Mouse (Mus musculus) testis, adult 2 months (tissue): Measurements from ENCODE around the gene Filip1. TPM values are rescaled to one million over a fixed set of nuclear protein-coding genes. Genes with fewer than 3 reads are reported as not detected.

Experiments
- H3K27ac ChIP-seq: fragments of 200-500 bp; 2 replicates; pipeline ENCODE4 v1.5.1; 2012; ENCODE audit warnings: low read depth, low read length; ENCODE audit not compliant: control insufficient read depth, insufficient read depth
- H3K27me3 ChIP-seq: fragments of 200-500 bp; 2 replicates; pipeline ENCODE4 v1.6.1; 2012; ENCODE audit warnings: mild to moderate bottlenecking, low read length, moderate library complexity; ENCODE audit not compliant: control insufficient read depth, insufficient read depth
- H3K36me3 ChIP-seq: fragments of 200-500 bp; 2 replicates; pipeline ENCODE4 v1.6.1; 2012; ENCODE audit warnings: mild to moderate bottlenecking, low read length; ENCODE audit not compliant: control insufficient read depth, insufficient read depth
- H3K4me1 ChIP-seq: fragments of 200-500 bp; 2 replicates; pipeline ENCODE4 v1.6.1; 2012; ENCODE audit warnings: low read length; ENCODE audit not compliant: control insufficient read depth, insufficient read depth
- H3K4me3 ChIP-seq: fragments of 200-500 bp; 2 replicates; pipeline ENCODE4 v1.5.1; 2012; ENCODE audit warnings: low read depth, mild to moderate bottlenecking, low read length, moderate library complexity, mixed read lengths; ENCODE audit not compliant: control insufficient read depth
- CTCF ChIP-seq: fragments of 200-500 bp; IDR thresholded peaks from 2 replicates; pipeline ENCODE4 v1.5.1; 2012; ENCODE audit warnings: low read depth, mild to moderate bottlenecking, inconsistent platforms, low read length, moderate library complexity; ENCODE audit not compliant: control insufficient read depth, insufficient read depth, insufficient replicate concordance
- POLR2A ChIP-seq: fragments of 200-500 bp; IDR thresholded peaks from 2 replicates; pipeline ENCODE4 v1.6.1; 2012; ENCODE audit warnings: low read depth, mild to moderate bottlenecking, inconsistent platforms, low read length, moderate library complexity; ENCODE audit not compliant: control insufficient read depth
- polyA plus RNA-seq: library from polyadenylated mRNA; depleted of rRNA; stranded (reverse); fragments of >200 nt; gene quantifications from 2 replicates; pipeline ENCODE4 v1.2.3, GENCODE M21; 2012

The Filip1 gene
- polyA plus RNA-seq, 1 experiment = 6.8 TPM

- H3K36me3 ChIP-seq = no peaks in the 10 kb centered on the region
- H3K27me3 ChIP-seq = no peaks in the 10 kb centered on the region
- TF ChIP-seq POLR2A (no peak), CTCF (no peak)
- no peaks in the 10 kb centered on the region for H3K4me1 ChIP-seq
- no peak overlapping the region for H3K4me3 ChIP-seq
- H3K27ac ChIP-seq = no peak overlapping the region
These were observed 29.4 kb downstream of the Filip1 start for GRCm38 (mm10) chr9:79983244-79983643.

GRCm38 (mm10) chr9:79979274-79979673 is 33.4 kb downstream of the Filip1 start:
- Histone ChIP-seq H3K27me3 (no peaks in the 10 kb centered on the region; the same call in 1 of the 2 replicates), H3K36me3 (no peaks in the 10 kb centered on the region), H3K4me3 (no peak overlapping the region), H3K4me1 (peaks cover 6% of the 10 kb centered on the region), H3K27ac (no peak overlapping the region)
- TF ChIP-seq POLR2A (no peak), CTCF (no peak)

DNA sequence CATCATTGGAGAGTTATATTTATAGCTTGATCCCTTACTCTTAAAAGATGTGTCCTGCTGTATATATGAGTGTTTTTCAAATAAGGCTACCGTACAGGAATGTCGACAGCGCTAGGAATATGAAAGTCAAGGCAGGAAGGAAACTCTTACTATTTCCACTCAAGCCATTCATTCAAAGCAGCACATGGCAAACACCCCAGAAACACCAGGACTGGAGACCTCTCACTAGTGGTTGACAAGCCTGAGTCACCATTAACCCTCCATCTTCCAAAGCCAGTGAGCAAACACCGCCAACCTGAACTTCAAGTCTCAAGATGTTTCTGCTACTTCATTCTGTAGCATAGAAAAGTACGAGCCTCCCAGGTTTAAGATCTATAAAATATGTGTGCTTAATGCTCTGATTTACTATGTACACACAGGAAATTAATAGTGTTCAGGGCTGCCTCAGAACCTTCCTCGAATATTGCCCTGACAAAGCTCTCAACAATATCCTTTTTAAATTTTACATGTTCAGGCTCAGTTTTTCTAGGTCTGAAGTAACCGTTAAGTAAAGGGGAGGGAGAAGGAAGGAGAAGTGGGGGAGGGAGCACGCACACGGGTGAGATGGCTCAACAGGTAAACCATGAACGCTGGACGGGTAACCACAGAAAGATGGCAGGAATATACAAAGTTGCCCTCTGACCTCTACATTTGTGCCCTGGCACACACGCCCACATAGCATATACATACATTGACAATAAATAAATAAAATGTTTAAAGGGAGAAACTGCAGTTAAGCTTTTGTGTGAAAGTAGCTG is 34.2 kb downstream of the Filip1 start:
- H3K36me3 ChIP-seq = no peaks in the 10 kb centered on the region
- no peaks in the 10 kb centered on the region; the same call in 1 of the 2 replicates for H3K27me3 ChIP-seq
- H3K27ac ChIP-seq = no peak overlapping the region
- H3K4me1 ChIP-seq = peaks cover 6% of the 10 kb centered on the region
- no peak overlapping the region for H3K4me3 ChIP-seq
- TF ChIP-seq POLR2A (no peak), CTCF (no peak)

DNA sequence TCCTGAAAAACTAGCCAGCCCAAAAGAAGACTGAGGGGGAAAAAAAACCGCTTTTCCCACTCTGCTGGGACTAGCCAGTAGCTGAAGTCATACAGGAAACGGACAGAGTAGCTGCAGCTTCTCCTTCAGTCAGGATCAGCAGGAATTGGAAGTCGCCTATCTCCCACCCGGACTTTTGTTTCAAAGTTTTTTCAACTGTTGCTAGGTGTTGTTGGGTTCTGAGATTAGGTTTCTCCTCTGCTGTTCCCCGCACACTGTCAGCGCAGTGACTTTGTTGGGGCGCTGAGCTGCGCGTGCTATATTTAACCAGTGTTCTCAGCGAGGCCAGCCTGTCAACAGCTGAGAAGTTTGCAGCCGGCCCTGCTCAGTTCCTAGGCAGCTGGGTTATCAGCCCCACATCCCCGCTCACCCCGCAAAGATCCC is 35.1 kb downstream of the Filip1 start:
- H3K4me1 ChIP-seq = peaks cover 6% of the 10 kb centered on the region
- H3K4me3 ChIP-seq = peak overlapping the region; percentile 60
- TF ChIP-seq CTCF = no peak
- no peak for TF ChIP-seq POLR2A
- H3K27me3 ChIP-seq = no peaks in the 10 kb centered on the region; the same call in 1 of the 2 replicates
- H3K27ac ChIP-seq = peak overlapping the region; percentile 29; the same call in 1 of the 2 replicates
- no peaks in the 10 kb centered on the region for H3K36me3 ChIP-seq

- TF ChIP-seq CTCF = no peak
- TF ChIP-seq POLR2A = no peak
- Histone ChIP-seq H3K27me3 (no peaks in the 10 kb centered on the region; the same call in 1 of the 2 replicates), H3K4me1 (peaks cover 6% of the 10 kb centered on the region), H3K4me3 (no peak overlapping the region), H3K27ac (no peak overlapping the region), H3K36me3 (no peaks in the 10 kb centered on the region)
These were observed 35.9 kb downstream of the Filip1 start for GRCm38 (mm10) chr9:79976789-79977188.

DNA sequence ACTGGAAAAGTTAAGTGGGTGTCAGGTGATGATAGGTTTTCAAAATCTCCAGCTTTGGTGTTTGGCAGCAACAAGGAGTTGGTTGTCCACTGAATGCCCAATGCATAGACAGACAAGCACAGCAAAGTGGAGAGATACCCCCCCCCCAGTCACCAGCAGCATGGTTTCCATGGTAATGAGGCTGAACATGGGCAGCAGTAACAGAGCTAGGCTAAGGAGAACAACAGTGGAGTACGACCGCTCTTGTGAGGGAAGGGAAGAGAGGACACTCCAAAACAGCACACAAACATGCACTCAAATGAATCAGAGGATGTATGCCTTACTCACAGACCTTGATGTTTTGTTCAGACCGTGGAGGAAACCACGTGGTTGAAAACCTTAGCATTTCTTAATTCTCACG is 37.5 kb downstream of the Filip1 start:
- H3K27ac ChIP-seq = no peak overlapping the region
- TF ChIP-seq POLR2A = no peak
- TF ChIP-seq CTCF = no peak
- no peaks in the 10 kb centered on the region for H3K36me3 ChIP-seq
- no peak overlapping the region for H3K4me3 ChIP-seq
- peaks cover 6% of the 10 kb centered on the region for H3K4me1 ChIP-seq
- no peaks in the 10 kb centered on the region; the same call in 1 of the 2 replicates for H3K27me3 ChIP-seq

DNA sequence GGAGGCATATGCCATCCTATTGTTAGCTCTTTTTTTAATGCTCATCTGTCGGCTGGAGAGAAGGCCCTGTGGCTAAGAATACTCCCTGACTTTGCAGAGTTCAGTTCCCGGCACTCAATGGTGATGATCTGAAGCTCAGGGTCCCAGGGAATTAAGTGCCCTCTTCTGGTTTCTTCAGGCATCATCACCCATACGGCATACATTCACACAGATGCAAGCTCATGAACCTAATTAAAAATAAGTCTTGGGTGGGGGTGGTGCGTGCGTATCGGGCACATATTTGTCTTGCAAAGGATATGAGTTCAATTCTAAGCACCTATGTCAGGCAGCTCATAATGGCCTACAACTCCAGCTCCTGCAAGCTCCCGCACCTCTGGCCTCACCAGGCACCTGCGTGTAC is 39.1 kb downstream of the Filip1 start:
- Histone ChIP-seq H3K4me1 (peaks cover 6% of the 10 kb centered on the region), H3K4me3 (no peak overlapping the region), H3K27ac (no peak overlapping the region), H3K36me3 (no peaks in the 10 kb centered on the region), H3K27me3 (no peaks in the 10 kb centered on the region; the same call in 1 of the 2 replicates)
- TF ChIP-seq POLR2A (no peak), CTCF (no peak)

DNA sequence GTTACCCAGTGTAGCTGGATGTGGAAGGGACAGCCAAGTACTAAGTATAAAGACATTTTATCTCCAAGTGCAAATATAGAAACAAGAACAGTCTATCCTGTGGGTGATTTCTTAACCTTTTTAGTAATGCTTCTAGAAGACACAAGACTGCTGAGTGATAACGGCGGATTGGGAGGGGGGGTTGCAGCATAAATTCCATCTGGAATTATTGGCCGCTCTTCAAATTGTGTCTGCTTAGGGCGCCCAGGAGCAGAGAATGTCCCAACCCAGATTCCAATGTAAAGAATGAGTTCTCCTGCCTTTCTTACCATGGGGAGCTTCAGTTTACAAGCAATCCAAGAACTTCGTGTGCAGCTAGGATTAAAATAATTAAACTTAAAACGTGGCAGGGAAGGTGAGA is 39.9 kb downstream of the Filip1 start:
- Histone ChIP-seq H3K36me3 (no peaks in the 10 kb centered on the region), H3K27me3 (no peaks in the 10 kb centered on the region; the same call in 1 of the 2 replicates), H3K4me1 (peaks cover 5% of the 10 kb centered on the region), H3K4me3 (no peak overlapping the region), H3K27ac (no peak overlapping the region)
- TF ChIP-seq CTCF = no peak
- TF ChIP-seq POLR2A = no peak
